Comparison of ENCODE assay signal across 26 mouse cellular contexts in the genomic region with DNA sequence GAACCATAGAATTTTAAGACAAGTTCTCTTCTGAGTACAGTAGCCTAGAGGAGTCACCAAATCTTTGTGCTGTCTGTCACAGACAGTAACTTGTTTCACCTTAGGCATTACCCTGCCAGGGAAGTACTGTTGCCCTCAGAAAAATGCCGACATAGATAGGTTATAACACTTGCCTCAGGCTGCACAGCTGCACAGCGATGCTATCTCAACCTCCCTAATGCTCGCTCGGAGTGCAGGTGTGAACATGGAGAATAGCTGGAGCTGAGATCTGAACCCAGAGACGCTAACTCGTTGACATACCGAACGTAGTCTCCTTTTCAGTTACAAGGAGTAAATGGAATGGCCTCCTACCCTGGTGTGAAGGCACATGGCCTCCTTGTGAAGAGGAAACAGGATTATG. TPM values are rescaled to one million over a fixed set of nuclear protein-coding genes. Genes with fewer than 3 reads are reported as not detected.
DNase-seq lines count a peak whose midpoint lies in the region.
"Had no signal": no experiment of that assay in that cellular context is flagged by ENCODE, and none has a peak within 500 bp of the region (broad histone marks: within the 10 kb centered on the region; RNA-seq: fewer than 3 reads in every experiment).

No protein-coding gene starts in this region.

- peak; percentile 24 to 49 for DNase-seq in thymus, adult 18-20 months
- no peak for DNase-seq in thymus, postnatal 0 days (ENCODE audit: low spot score)
- DNase-seq in thymus, postnatal 10 days (ENCODE audit: low spot score in 2 of 2): peak; percentile 41 to 62
- DNase-seq in thymus, postnatal 25 days: peak; percentile 44
- peak; percentile 43 for DNase-seq in thymus, postnatal 4 days
- DNase-seq in urinary bladder, postnatal 4 days (ENCODE audit: low spot score in 2 of 2): no peak
- DNase-seq in lung, postnatal 36 days: no peak
- no peak for DNase-seq in gastrocnemius, adult 18-20 months (ENCODE audit: low spot score)
- DNase-seq: adrenal gland, adult 2 months; adrenal gland, postnatal 14 days; adrenal gland, postnatal 36 days; cerebellum, adult 11-12 months; cerebellum, adult 2 months; cerebellum, adult 9-10 months; cerebellum, postnatal 10 days; cerebellum, postnatal 25 days had no signal

RNA-seq across cellular contexts. Expression of a gene that starts 46.2 kb away (rescaled TPM):
- polyA plus RNA-seq in thymus, postnatal 0 days (2015; fragmentation: Nextera tagmentation; extraction: Ambion mirVana): 1.9 and 2.7 TPM in 2 replicates
- total RNA-seq in gastrocnemius, adult 18-20 months (2021): 1 to 10 TPM in 1 of 2 experiments, under 1 TPM in 1; 0.62 to 5.0 TPM
- total RNA-seq: ES-E14, MEL had no signal
- polyA plus RNA-seq: cerebellum, adult 2 months; cortical plate, adult 2 months; embryonic facial prominence, embryonic 10.5 days; embryonic facial prominence, embryonic 12.5 days; forebrain, embryonic 11.5 days; forebrain, embryonic 14.5 days; forebrain, embryonic 16.5 days had no signal

RNA-seq across cellular contexts. Expression of a gene that starts 57.8 kb away (rescaled TPM):
- not detected in 2 replicates for polyA plus RNA-seq in thymus, postnatal 0 days (2015; fragmentation: Nextera tagmentation; extraction: Ambion mirVana)
- total RNA-seq in gastrocnemius, adult 18-20 months (2021): not detected
- total RNA-seq: ES-E14, MEL had no signal
- polyA plus RNA-seq: C2C12; cerebellum, adult 2 months; cortical plate, adult 2 months; embryonic facial prominence, embryonic 10.5 days; embryonic facial prominence, embryonic 12.5 days; embryonic facial prominence, embryonic 14.5 days; forebrain, embryonic 11.5 days; forebrain, embryonic 14.5 days; forebrain, embryonic 16.5 days had no signal

Comparison
In these comparisons a context has a peak if more than half of its experiments do, and no peak if none do; other contexts are left out.
1. DNase-seq: peak in thymus, adult 18-20 months (2 of 2), thymus, postnatal 10 days (2 of 2), thymus, postnatal 25 days (single experiment) and thymus, postnatal 4 days (single experiment); none in thymus, postnatal 0 days (single experiment), urinary bladder, postnatal 4 days (0 of 2), lung, postnatal 36 days (single experiment) and gastrocnemius, adult 18-20 months (single experiment).